Mouse (Mus musculus) retina, embryonic 14.5 days (tissue): ENCODE measurements around the gene Sat1.
"Not testable (repeated sequence)": the region's sequence is repeated elsewhere in the genome, so short reads cannot be mapped to it uniquely, and the experiment has no call there.

Experiments used
- DNase-seq: peaks from one replicate; pipeline ENCODE4 v3.0.0-alpha.2; 2015; ENCODE audit warnings: low spot score

Sat1 gene

GRCm38 (mm10) chrX:155216271-155216670 lies at the start of gene Sat1:
Gene Sat1 (minus strand): TSS chrX:155216449.
- DNase-seq, result peak; percentile 90

GRCm38 (mm10) chrX:155262915-155263252 lies 46.6 kb upstream of the Sat1 start:
- DNase-seq, result no peak

GRCm38 (mm10) chrX:155262235-155262914 lies 46.1 kb upstream of the Sat1 start, which contains the start of gene Acot9:
Gene Acot9 (plus strand): TSS chrX:155262443.
- peak; percentile 86 for DNase-seq

- no peak for DNase-seq
These were observed 40.6 kb upstream of the Sat1 start for GRCm38 (mm10) chrX:155256856-155257255.

- DNase-seq, result no peak
These were observed 2.0 kb upstream of the Sat1 start for GRCm38 (mm10) chrX:155218277-155218676.

- peak; percentile 29 for DNase-seq
These were observed 574 bp downstream of the Sat1 start for GRCm38 (mm10) chrX:155215501-155216248.

GRCm38 (mm10) chrX:155214291-155215136 lies 1.7 kb downstream of the Sat1 start:
- DNase-seq, result no peak

GRCm38 (mm10) chrX:155208671-155209070 lies 7.6 kb downstream of the Sat1 start:
- no peak for DNase-seq

- not testable (repeated sequence) for DNase-seq
These were observed 10.8 kb downstream of the Sat1 start for GRCm38 (mm10) chrX:155205436-155205835.

- no peak for DNase-seq
These were observed 13.6 kb downstream of the Sat1 start for GRCm38 (mm10) chrX:155202406-155203305.

GRCm38 (mm10) chrX:155201799-155202198 lies 14.4 kb downstream of the Sat1 start:
- DNase-seq, result no peak

- no peak for DNase-seq
These were observed 21.3 kb downstream of the Sat1 start for GRCm38 (mm10) chrX:155194979-155195378.

GRCm38 (mm10) chrX:155193732-155194443 lies 22.4 kb downstream of the Sat1 start:
- no peak for DNase-seq

- no peak for DNase-seq
These were observed 24.3 kb downstream of the Sat1 start for GRCm38 (mm10) chrX:155191941-155192340.

- no peak for DNase-seq
These were observed 38.6 kb downstream of the Sat1 start for GRCm38 (mm10) chrX:155177640-155178039.

GRCm38 (mm10) chrX:155177230-155177629 lies 39.0 kb downstream of the Sat1 start:
- DNase-seq, result no peak

GRCm38 (mm10) chrX:155175568-155175967 lies 40.7 kb downstream of the Sat1 start:
- DNase-seq, result no peak

- no peak for DNase-seq
These were observed 43.9 kb downstream of the Sat1 start for GRCm38 (mm10) chrX:155172310-155172709.

GRCm38 (mm10) chrX:155171754-155172153 lies 44.5 kb downstream of the Sat1 start:
- no peak for DNase-seq

GRCm38 (mm10) chrX:155169886-155170285 lies 46.4 kb downstream of the Sat1 start:
- no peak for DNase-seq

- no peak for DNase-seq
These were observed 48.6 kb downstream of the Sat1 start for GRCm38 (mm10) chrX:155167667-155168066.
